12 mouse cellular contexts compared by ENCODE assay signal in the genomic region with DNA sequence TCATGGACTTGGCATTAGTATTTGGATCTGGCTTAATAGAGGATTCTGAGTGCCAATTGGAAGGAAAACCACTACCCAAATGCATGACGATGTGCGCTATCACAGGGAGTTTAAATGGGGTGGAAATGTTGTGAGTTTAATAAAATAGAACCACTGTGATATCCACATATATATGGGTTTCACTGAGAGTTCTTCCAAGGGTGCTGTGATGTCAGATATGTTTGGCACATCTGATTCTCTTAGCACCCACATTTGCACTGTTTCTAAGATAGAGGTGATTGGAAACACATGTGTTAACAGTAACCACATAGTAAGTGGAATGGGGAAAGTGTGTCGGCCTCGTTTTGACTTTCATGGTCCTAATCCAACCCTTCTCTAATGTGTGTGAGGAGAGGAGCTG.
A peak's percentile ranks its signal among the peaks of the same experiment; 100 is the strongest.
DNase-seq lines count a peak whose midpoint lies in the region; ATAC-seq lines count a peak whose summit lies in the region.
"Had no signal": no experiment of that assay in that cellular context is flagged by ENCODE, and none has a peak within 500 bp of the region (broad histone marks: within the 10 kb centered on the region; RNA-seq: fewer than 3 reads in every experiment).

No protein-coding gene starts in this region.

- intact Hi-C loops in heart, postnatal 25 days (cut with DNase I): no loop called here

- ATAC-seq in frontal cortex, adult (ENCODE audit: low TSS enrichment): peak; percentile 50; the same call in 1 of the 2 replicates
- ATAC-seq: intestine, embryonic 15.5 days had no signal

- no peak for DNase-seq in frontal cortex, postnatal 14 days (ENCODE audit: low spot score in 2 of 2)
- peak; percentile 18 for DNase-seq in layer of hippocampus, adult 9-11 months
- DNase-seq in layer of hippocampus, adult 11-12 months (ENCODE audit: low spot score): no peak
- DNase-seq in adipocyte (ENCODE audit: low spot score): peak; percentile 66
- DNase-seq in heart, postnatal 25 days (ENCODE audit: low spot score): peak; percentile 5
- DNase-seq in c-Kit-positive CD71-positive TER-119-positive erythroid progenitor cells, embryonic 14.5 days (ENCODE audit: low spot score): no peak
- DNase-seq in neural tube, embryonic 10.5 days (ENCODE audit: extremely low spot score, low spot score): no peak
- DNase-seq: cerebellum, adult 9-10 months; kidney, postnatal 14 days; thymus, postnatal 4 days had no signal

Comparison
In these comparisons a context has a peak if more than half of its experiments do, and no peak if none do; other contexts are left out.
1. DNase-seq: peak in layer of hippocampus, adult 9-11 months (single experiment), adipocyte (single experiment) and heart, postnatal 25 days (single experiment); none in frontal cortex, postnatal 14 days (0 of 2), layer of hippocampus, adult 11-12 months (single experiment), c-Kit-positive CD71-positive TER-119-positive erythroid progenitor cells, embryonic 14.5 days (single experiment) and neural tube, embryonic 10.5 days (single experiment).